Mouse (Mus musculus) forebrain, postnatal 0 days (tissue): ENCODE data around the gene 1700001C02Rik. TPM values are rescaled to one million over a fixed set of nuclear protein-coding genes. Genes with fewer than 3 reads are reported as not detected.

Experiments used
- ATAC-seq: fragments of 200-750 bp; cut with Nextera tagmentation; 2 replicates; pipeline ENCODE4 v1.8.0; 2017; ENCODE audit warnings: mild to moderate bottlenecking, moderate library complexity
- DNase-seq: peaks from one replicate; pipeline ENCODE4 v3.0.0-alpha.2; 2015
- H3K27ac ChIP-seq: fragments of 300-500 bp; sonication (generic); 2 replicates; pipeline ENCODE4 v1.5.1; 2014; ENCODE audit warnings: low read depth, mild to moderate bottlenecking, antibody characterized with exemption, low read length, moderate library complexity, mixed read lengths
- H3K27me3 ChIP-seq: fragments of 300-500 bp; sonication (generic); 2 replicates; pipeline ENCODE4 v1.6.1; 2014; ENCODE audit warnings: mild to moderate bottlenecking, low read length, mixed read lengths; ENCODE audit not compliant: insufficient read depth
- H3K36me3 ChIP-seq: fragments of 300-500 bp; sonication (generic); 2 replicates; pipeline ENCODE4 v1.6.1; 2014; ENCODE audit warnings: mild to moderate bottlenecking, moderate library complexity; ENCODE audit not compliant: insufficient read depth
- H3K4me1 ChIP-seq: fragments of 300-500 bp; sonication (generic); 2 replicates; pipeline ENCODE4 v1.6.1; 2014; ENCODE audit warnings: antibody characterized with exemption; ENCODE audit not compliant: insufficient read depth
- H3K4me2 ChIP-seq: fragments of 300-500 bp; sonication (generic); 2 replicates; pipeline ENCODE4 v1.6.1; 2014; ENCODE audit warnings: low read depth, mild to moderate bottlenecking, moderate library complexity
- H3K4me3 ChIP-seq: fragments of 300-500 bp; sonication (generic); 2 replicates; pipeline ENCODE4 v1.5.1; 2014; ENCODE audit warnings: low read depth, low read length, mixed read lengths
- H3K9ac ChIP-seq: fragments of 300-500 bp; sonication (generic); 2 replicates; pipeline ENCODE4 v1.6.1; 2014; ENCODE audit warnings: mild to moderate bottlenecking
- H3K9me3 ChIP-seq: fragments of 300-500 bp; sonication (generic); 2 replicates; pipeline ENCODE4 v1.6.1; 2016; ENCODE audit warnings: low read length
- CTCF ChIP-seq: sonication (generic); IDR thresholded peaks from 2 replicates; pipeline ENCODE4 v1.5.1; 2016; ENCODE audit warnings: antibody characterized with exemption, control low read depth, low read depth
- WGBS: fragments of 180-500 bp; shearing (Covaris S2); extraction: QIAGEN DNeasy Blood & Tissue Kit; methylation state at CpG from one replicate; pipeline ENCODE4 v1.1.7; 2014; 5-methylcytosine and 5-hydroxymethylcytosine counted together
- polyA plus RNA-seq: library from polyadenylated mRNA; unstranded; fragments of >200 nt; fragmentation: Nextera tagmentation; extraction: Ambion mirVana; gene quantifications from 2 replicates; pipeline ENCODE4 v1.2.1, GENCODE M21; 2015
- total RNA-seq: library from RNA; depleted of rRNA; stranded (reverse); fragments of >200 nt; gene quantifications from 2 replicates; pipeline ENCODE4 v1.2.3, GENCODE M21; 2014

1700001C02Rik gene
- total and polyA plus RNA-seq, 2 experiments from 2014 or later = 1.0 to 6.8 TPM

GRCm38 (mm10) chr5:30472148-30472547 is 6.3 kb downstream of the 1700001C02Rik start:
- WGBS = 84% methylated on average over 5 of the region's 5 CpGs
- no peaks in the 10 kb centered on the region for H3K36me3 ChIP-seq
- H3K27ac ChIP-seq = no peak overlapping the region
- ATAC-seq (no peak), DNase-seq (no peak)
- no peak for TF ChIP-seq CTCF
- no peak overlapping the region for H3K9ac ChIP-seq
- H3K4me3 ChIP-seq = no peak overlapping the region
- no peaks in the 10 kb centered on the region for H3K9me3 ChIP-seq
- no peaks in the 10 kb centered on the region; the same call in 1 of the 2 replicates for H3K4me1 ChIP-seq
- H3K4me2 ChIP-seq = no peak overlapping the region
- H3K27me3 ChIP-seq = no peaks in the 10 kb centered on the region

- H3K4me2 ChIP-seq = no peak overlapping the region
- DNase-seq = peak; percentile 66
- H3K36me3 ChIP-seq = no peaks in the 10 kb centered on the region
- no peaks in the 10 kb centered on the region for H3K9me3 ChIP-seq
- no peaks in the 10 kb centered on the region for H3K27me3 ChIP-seq
- 40% methylated on average over 10 of the region's 10 CpGs for WGBS
- peak; percentile 58 for ATAC-seq
- no peak overlapping the region for H3K27ac ChIP-seq
- H3K4me3 ChIP-seq = no peak overlapping the region
- H3K9ac ChIP-seq = no peak overlapping the region
- TF ChIP-seq CTCF = peak; percentile 87
- H3K4me1 ChIP-seq = no peaks in the 10 kb centered on the region
Observed at GRCm38 (mm10) chr5:30476534-30476933, 10.7 kb downstream of the 1700001C02Rik start.

GRCm38 (mm10) chr5:30482319-30482718 is 16.5 kb downstream of the 1700001C02Rik start:
- Histone ChIP-seq H3K9me3 (no peaks in the 10 kb centered on the region), H3K27ac (no peak overlapping the region), H3K27me3 (no peaks in the 10 kb centered on the region), H3K36me3 (no peaks in the 10 kb centered on the region), H3K4me3 (no peak overlapping the region), H3K4me1 (no peaks in the 10 kb centered on the region), H3K4me2 (no peak overlapping the region), H3K9ac (no peak overlapping the region)
- DNase-seq (peak; percentile 75), ATAC-seq (peak; percentile 60; the same call in 1 of the 2 replicates)
- peak; percentile 81 for TF ChIP-seq CTCF
- 25% methylated on average over 4 of the region's 5 CpGs for WGBS

GRCm38 (mm10) chr5:30483533-30483932 is 17.7 kb downstream of the 1700001C02Rik start:
- Histone ChIP-seq H3K27me3 (no peaks in the 10 kb centered on the region), H3K9ac (no peak overlapping the region), H3K4me2 (no peak overlapping the region), H3K4me1 (no peaks in the 10 kb centered on the region), H3K4me3 (no peak overlapping the region), H3K9me3 (no peaks in the 10 kb centered on the region), H3K36me3 (no peaks in the 10 kb centered on the region), H3K27ac (no peak overlapping the region)
- TF ChIP-seq CTCF = no peak
- 79% methylated on average over 8 of the region's 8 CpGs for WGBS
- DNase-seq (no peak), ATAC-seq (no peak)

- no peak overlapping the region for H3K27ac ChIP-seq
- no peaks in the 10 kb centered on the region for H3K27me3 ChIP-seq
- H3K4me1 ChIP-seq = no peaks in the 10 kb centered on the region
- ATAC-seq = no peak
- H3K9ac ChIP-seq = no peak overlapping the region
- H3K36me3 ChIP-seq = no peaks in the 10 kb centered on the region
- no peak overlapping the region for H3K4me2 ChIP-seq
- no peak for DNase-seq
- H3K4me3 ChIP-seq = no peak overlapping the region
- H3K9me3 ChIP-seq = no peaks in the 10 kb centered on the region
- TF ChIP-seq CTCF = no peak
- WGBS = 79% methylated on average over 5 of the region's 5 CpGs
Observed at GRCm38 (mm10) chr5:30484591-30484990, 18.7 kb downstream of the 1700001C02Rik start.

- H3K4me1 ChIP-seq = no peaks in the 10 kb centered on the region
- no peak overlapping the region for H3K4me3 ChIP-seq
- ATAC-seq (no peak), DNase-seq (no peak)
- H3K27me3 ChIP-seq = no peaks in the 10 kb centered on the region
- H3K9ac ChIP-seq = no peak overlapping the region
- H3K4me2 ChIP-seq = no peak overlapping the region
- no peaks in the 10 kb centered on the region for H3K36me3 ChIP-seq
- H3K27ac ChIP-seq = no peak overlapping the region
- H3K9me3 ChIP-seq = no peaks in the 10 kb centered on the region
- 82% methylated on average over 6 of the region's 6 CpGs for WGBS
- no peak for TF ChIP-seq CTCF
Observed at GRCm38 (mm10) chr5:30485136-30485535, 19.3 kb downstream of the 1700001C02Rik start.

- no peak overlapping the region for H3K4me2 ChIP-seq
- H3K36me3 ChIP-seq = no peaks in the 10 kb centered on the region
- no peaks in the 10 kb centered on the region for H3K4me1 ChIP-seq
- H3K4me3 ChIP-seq = no peak overlapping the region
- TF ChIP-seq CTCF = no peak
- ATAC-seq = no peak
- no peak overlapping the region for H3K9ac ChIP-seq
- no peaks in the 10 kb centered on the region for H3K9me3 ChIP-seq
- no peak for DNase-seq
- no peak overlapping the region for H3K27ac ChIP-seq
- no peaks in the 10 kb centered on the region for H3K27me3 ChIP-seq
Observed at GRCm38 (mm10) chr5:30490215-30490614, 24.4 kb downstream of the 1700001C02Rik start.

GRCm38 (mm10) chr5:30490845-30491244 is 25.0 kb downstream of the 1700001C02Rik start:
- H3K27me3 ChIP-seq = no peaks in the 10 kb centered on the region
- ATAC-seq (no peak), DNase-seq (no peak)
- 63% methylated on average over 5 of the region's 5 CpGs for WGBS
- no peak overlapping the region for H3K4me3 ChIP-seq
- no peaks in the 10 kb centered on the region for H3K36me3 ChIP-seq
- TF ChIP-seq CTCF = no peak
- no peaks in the 10 kb centered on the region for H3K9me3 ChIP-seq
- H3K9ac ChIP-seq = no peak overlapping the region
- no peaks in the 10 kb centered on the region for H3K4me1 ChIP-seq
- no peak overlapping the region for H3K4me2 ChIP-seq
- no peak overlapping the region for H3K27ac ChIP-seq
